Mouse (Mus musculus): ENCODE data around the gene Scnn1a. TPM values are rescaled to one million over a fixed set of nuclear protein-coding genes. Genes with fewer than 3 reads are reported as not detected.

Gene Scnn1a
- polyA plus RNA-seq, 1 experiment from 2014 or later: 0.74 TPM

- no peak for ATAC-seq (ENCODE audit: low read depth)
- H3K4me2 ChIP-seq (ENCODE audit: low read depth, low read length): peak overlapping the region; percentile 66
- H3K27ac ChIP-seq (ENCODE audit: low read length): peak overlapping the region; percentile 1; the same call in 1 of the 2 replicates
- H3K4me3 ChIP-seq (ENCODE audit: low read depth, low read length): peak overlapping the region; percentile 68
- no peaks in the 10 kb centered on the region for H3K27me3 ChIP-seq (ENCODE audit: control insufficient read depth, insufficient read depth, low read depth, low read length)
- no peaks in the 10 kb centered on the region for H3K9me3 ChIP-seq (replicated peaks; ENCODE audit: control insufficient read depth, low read length)
- H3K9ac ChIP-seq (ENCODE audit: low read depth, low read length): no peak overlapping the region
- WGBS (ENCODE audit: insufficient replicate concordance): 38% methylated on average over 5 of the region's 5 CpGs
- H3K4me1 ChIP-seq (ENCODE audit: control insufficient read depth, low read depth, low read length): peaks cover 45% of the 10 kb centered on the region
- H3K36me3 ChIP-seq (ENCODE audit: control insufficient read depth, insufficient read depth): no peaks in the 10 kb centered on the region
Measured at GRCm38 (mm10) chr6:125352046-125352384, 31.6 kb downstream of the Scnn1a start.

- H3K36me3 ChIP-seq (ENCODE audit: control insufficient read depth, insufficient read depth): peaks cover 2% of the 10 kb centered on the region; the same call in 1 of the 2 replicates
- H3K9me3 ChIP-seq (replicated peaks; ENCODE audit: control insufficient read depth, low read length): no peaks in the 10 kb centered on the region
- H3K4me3 ChIP-seq (ENCODE audit: low read depth, low read length): no peak overlapping the region
- H3K4me2 ChIP-seq (ENCODE audit: low read depth, low read length): 0 out of 2 replicates have a peak overlapping the region, but pooled peaks have one; percentile 66
- whole genome bisulfite sequencing (ENCODE audit: insufficient replicate concordance): 35% methylated on average over 4 of the region's 4 CpGs
- H3K27ac ChIP-seq (ENCODE audit: low read length): no peak overlapping the region
- H3K27me3 ChIP-seq (ENCODE audit: control insufficient read depth, insufficient read depth, low read depth, low read length): no peaks in the 10 kb centered on the region
- H3K4me1 ChIP-seq (ENCODE audit: control insufficient read depth, low read depth, low read length): peaks cover 45% of the 10 kb centered on the region
- ATAC-seq (ENCODE audit: low read depth): no peak
- H3K9ac ChIP-seq (ENCODE audit: low read depth, low read length): no peak overlapping the region
Measured at GRCm38 (mm10) chr6:125352811-125353210, 32.4 kb downstream of the Scnn1a start.

DNA sequence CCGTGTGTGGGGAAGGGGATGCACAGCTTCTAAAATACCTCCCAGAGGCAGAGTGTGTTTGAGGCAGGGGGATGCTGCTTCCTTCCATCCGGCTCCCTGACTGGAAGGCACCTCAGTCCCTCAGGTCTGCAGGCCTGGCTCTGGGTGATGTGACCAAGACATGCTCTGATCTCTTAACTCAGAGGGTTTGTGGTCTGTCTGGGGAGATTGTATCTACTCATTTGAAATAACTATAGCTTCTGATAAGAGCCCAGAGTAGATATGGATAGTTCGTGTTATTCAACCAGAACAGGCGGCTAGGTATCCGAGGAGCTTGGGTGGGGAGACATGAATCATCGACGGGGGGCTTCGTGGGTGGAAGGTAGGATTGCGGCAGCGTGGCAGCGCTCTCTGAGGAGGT lies 32.8 kb downstream of the Scnn1a start:
- H3K27me3 ChIP-seq (ENCODE audit: control insufficient read depth, insufficient read depth, low read depth, low read length): no peaks in the 10 kb centered on the region
- no peak overlapping the region for H3K4me3 ChIP-seq (ENCODE audit: low read depth, low read length)
- no peak for ATAC-seq (ENCODE audit: low read depth)
- peaks cover 45% of the 10 kb centered on the region for H3K4me1 ChIP-seq (ENCODE audit: control insufficient read depth, low read depth, low read length)
- no peak overlapping the region for H3K27ac ChIP-seq (ENCODE audit: low read length)
- H3K9ac ChIP-seq (ENCODE audit: low read depth, low read length): no peak overlapping the region
- H3K4me2 ChIP-seq (ENCODE audit: low read depth, low read length): peak overlapping the region; percentile 66; the same call in 1 of the 2 replicates
- H3K9me3 ChIP-seq (replicated peaks; ENCODE audit: control insufficient read depth, low read length): no peaks in the 10 kb centered on the region
- 30% methylated on average over 11 of the region's 11 CpGs for WGBS (ENCODE audit: insufficient replicate concordance)
- peaks cover 4% of the 10 kb centered on the region for H3K36me3 ChIP-seq (ENCODE audit: control insufficient read depth, insufficient read depth)

DNA sequence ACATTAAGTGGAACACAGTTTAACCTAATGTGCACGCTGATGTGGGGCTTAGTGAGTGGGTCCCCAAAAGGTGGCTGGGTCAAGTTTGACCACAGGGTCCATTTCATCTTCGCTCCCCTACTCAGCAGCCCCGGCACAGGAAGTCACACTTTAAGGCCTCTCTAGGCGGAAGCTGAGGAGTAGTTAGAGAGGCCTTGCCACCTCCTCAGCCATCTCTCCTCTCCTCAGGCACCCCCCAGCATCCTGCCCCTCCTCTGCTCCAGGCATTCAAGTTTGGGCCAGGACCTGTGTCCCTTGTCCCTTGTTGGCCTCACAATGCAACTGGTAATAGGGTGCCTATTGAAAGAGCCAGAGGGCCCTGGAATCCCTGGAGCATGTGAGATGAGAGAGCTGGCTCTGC lies 33.2 kb downstream of the Scnn1a start:
- Histone ChIP-seq H3K27me3 (ENCODE audit: control insufficient read depth, insufficient read depth, low read depth, low read length) (no peaks in the 10 kb centered on the region), H3K4me1 (ENCODE audit: control insufficient read depth, low read depth, low read length) (peaks cover 45% of the 10 kb centered on the region), H3K9me3 (replicated peaks; ENCODE audit: control insufficient read depth, low read length) (no peaks in the 10 kb centered on the region), H3K9ac (ENCODE audit: low read depth, low read length) (peak overlapping the region; percentile 26; the same call in 1 of the 2 replicates), H3K27ac (ENCODE audit: low read length) (peak overlapping the region; percentile 10; the same call in 1 of the 2 replicates), H3K4me3 (ENCODE audit: low read depth, low read length) (no peak overlapping the region), H3K4me2 (ENCODE audit: low read depth, low read length) (peak overlapping the region; percentile 33), H3K36me3 (ENCODE audit: control insufficient read depth, insufficient read depth) (peaks cover 4% of the 10 kb centered on the region)
- WGBS (ENCODE audit: insufficient replicate concordance): 33% methylated on average over 4 of the region's 4 CpGs
- no peak for ATAC-seq (ENCODE audit: low read depth)

- H3K36me3 ChIP-seq (ENCODE audit: control insufficient read depth, insufficient read depth): peaks cover 4% of the 10 kb centered on the region
- H3K4me2 ChIP-seq (ENCODE audit: low read depth, low read length): peak overlapping the region; percentile 33
- H3K4me3 ChIP-seq (ENCODE audit: low read depth, low read length): no peak overlapping the region
- no peaks in the 10 kb centered on the region for H3K9me3 ChIP-seq (replicated peaks; ENCODE audit: control insufficient read depth, low read length)
- H3K27me3 ChIP-seq (ENCODE audit: control insufficient read depth, insufficient read depth, low read depth, low read length): no peaks in the 10 kb centered on the region
- ATAC-seq (ENCODE audit: low read depth): peak; percentile 54
- no peak overlapping the region for H3K9ac ChIP-seq (ENCODE audit: low read depth, low read length)
- WGBS (ENCODE audit: insufficient replicate concordance): 8% methylated on average over 14 of the region's 14 CpGs
- H3K27ac ChIP-seq (ENCODE audit: low read length): peak overlapping the region; percentile 10
- H3K4me1 ChIP-seq (ENCODE audit: control insufficient read depth, low read depth, low read length): peaks cover 41% of the 10 kb centered on the region
Measured at GRCm38 (mm10) chr6:125354352-125355151, 34.1 kb downstream of the Scnn1a start.

- no peaks in the 10 kb centered on the region for H3K9me3 ChIP-seq (replicated peaks; ENCODE audit: control insufficient read depth, low read length)
- H3K27me3 ChIP-seq (ENCODE audit: control insufficient read depth, insufficient read depth, low read depth, low read length): no peaks in the 10 kb centered on the region
- H3K9ac ChIP-seq (ENCODE audit: low read depth, low read length): no peak overlapping the region
- no peak overlapping the region; the same call in 1 of the 2 replicates for H3K27ac ChIP-seq (ENCODE audit: low read length)
- no peak overlapping the region for H3K4me3 ChIP-seq (ENCODE audit: low read depth, low read length)
- WGBS (ENCODE audit: insufficient replicate concordance): 10% methylated on average over 10 of the region's 10 CpGs
- H3K36me3 ChIP-seq (ENCODE audit: control insufficient read depth, insufficient read depth): peaks cover 4% of the 10 kb centered on the region
- peaks cover 41% of the 10 kb centered on the region for H3K4me1 ChIP-seq (ENCODE audit: control insufficient read depth, low read depth, low read length)
- ATAC-seq (ENCODE audit: low read depth): no peak; the same call in 1 of the 2 replicates
- H3K4me2 ChIP-seq (ENCODE audit: low read depth, low read length): peak overlapping the region; percentile 6
Measured at GRCm38 (mm10) chr6:125355197-125355741, 34.8 kb downstream of the Scnn1a start.

GRCm38 (mm10) chr6:125356264-125356663 lies 35.8 kb downstream of the Scnn1a start:
- H3K27ac ChIP-seq (ENCODE audit: low read length): no peak overlapping the region
- peaks cover 4% of the 10 kb centered on the region for H3K36me3 ChIP-seq (ENCODE audit: control insufficient read depth, insufficient read depth)
- H3K9me3 ChIP-seq (replicated peaks; ENCODE audit: control insufficient read depth, low read length): no peaks in the 10 kb centered on the region
- no peak overlapping the region for H3K4me2 ChIP-seq (ENCODE audit: low read depth, low read length)
- no peak overlapping the region for H3K9ac ChIP-seq (ENCODE audit: low read depth, low read length)
- peaks cover 41% of the 10 kb centered on the region for H3K4me1 ChIP-seq (ENCODE audit: control insufficient read depth, low read depth, low read length)
- no peak for ATAC-seq (ENCODE audit: low read depth)
- WGBS (ENCODE audit: insufficient replicate concordance): 53% methylated on average over 8 of the region's 8 CpGs
- H3K4me3 ChIP-seq (ENCODE audit: low read depth, low read length): no peak overlapping the region
- H3K27me3 ChIP-seq (ENCODE audit: control insufficient read depth, insufficient read depth, low read depth, low read length): no peaks in the 10 kb centered on the region

GRCm38 (mm10) chr6:125357334-125357733 lies 36.9 kb downstream of the Scnn1a start:
- no peak overlapping the region for H3K9ac ChIP-seq (ENCODE audit: low read depth, low read length)
- H3K4me2 ChIP-seq (ENCODE audit: low read depth, low read length): no peak overlapping the region
- 72% methylated on average over 15 of the region's 15 CpGs for WGBS (ENCODE audit: insufficient replicate concordance)
- H3K9me3 ChIP-seq (replicated peaks; ENCODE audit: control insufficient read depth, low read length): no peaks in the 10 kb centered on the region
- no peaks in the 10 kb centered on the region for H3K27me3 ChIP-seq (ENCODE audit: control insufficient read depth, insufficient read depth, low read depth, low read length)
- ATAC-seq (ENCODE audit: low read depth): no peak
- H3K4me1 ChIP-seq (ENCODE audit: control insufficient read depth, low read depth, low read length): peaks cover 31% of the 10 kb centered on the region
- no peak overlapping the region for H3K27ac ChIP-seq (ENCODE audit: low read length)
- H3K36me3 ChIP-seq (ENCODE audit: control insufficient read depth, insufficient read depth): peaks cover 13% of the 10 kb centered on the region
- H3K4me3 ChIP-seq (ENCODE audit: low read depth, low read length): no peak overlapping the region

DNA sequence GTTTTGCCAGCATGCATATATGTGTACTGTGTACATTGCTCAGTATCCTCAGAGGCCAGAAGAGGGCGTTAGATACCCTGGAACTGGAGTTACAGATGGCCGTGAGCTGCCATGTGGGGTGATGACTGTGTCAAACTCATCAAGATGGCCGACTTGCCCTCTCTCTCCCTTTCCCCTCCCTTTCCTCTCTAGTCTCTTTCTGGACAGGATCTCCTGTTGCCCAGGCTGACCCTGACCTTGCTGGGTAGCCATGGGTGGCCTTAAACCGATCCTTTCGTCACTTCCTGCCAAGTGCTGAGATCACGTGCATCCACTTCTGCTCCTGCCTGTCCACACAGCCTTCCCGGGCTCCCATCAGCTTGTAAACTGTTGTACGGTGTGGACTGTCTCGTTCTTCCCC lies 39.5 kb downstream of the Scnn1a start:
- no peaks in the 10 kb centered on the region for H3K27me3 ChIP-seq (ENCODE audit: control insufficient read depth, insufficient read depth, low read depth, low read length)
- 43% methylated on average over 9 of the region's 9 CpGs for WGBS (ENCODE audit: insufficient replicate concordance)
- H3K9me3 ChIP-seq (replicated peaks; ENCODE audit: control insufficient read depth, low read length): no peaks in the 10 kb centered on the region
- peaks cover 19% of the 10 kb centered on the region for H3K4me1 ChIP-seq (ENCODE audit: control insufficient read depth, low read depth, low read length)
- peaks cover 13% of the 10 kb centered on the region for H3K36me3 ChIP-seq (ENCODE audit: control insufficient read depth, insufficient read depth)
- H3K4me3 ChIP-seq (ENCODE audit: low read depth, low read length): no peak overlapping the region
- no peak overlapping the region for H3K9ac ChIP-seq (ENCODE audit: low read depth, low read length)
- H3K27ac ChIP-seq (ENCODE audit: low read length): no peak overlapping the region
- H3K4me2 ChIP-seq (ENCODE audit: low read depth, low read length): no peak overlapping the region
- no peak for ATAC-seq (ENCODE audit: low read depth)
